Mouse (Mus musculus): ENCODE measurements around the gene Tcl1b5.
"Not testable (repeated sequence)": the region's sequence is repeated elsewhere in the genome, so short reads cannot be mapped to it uniquely, and the experiment has no call there.

DNA sequence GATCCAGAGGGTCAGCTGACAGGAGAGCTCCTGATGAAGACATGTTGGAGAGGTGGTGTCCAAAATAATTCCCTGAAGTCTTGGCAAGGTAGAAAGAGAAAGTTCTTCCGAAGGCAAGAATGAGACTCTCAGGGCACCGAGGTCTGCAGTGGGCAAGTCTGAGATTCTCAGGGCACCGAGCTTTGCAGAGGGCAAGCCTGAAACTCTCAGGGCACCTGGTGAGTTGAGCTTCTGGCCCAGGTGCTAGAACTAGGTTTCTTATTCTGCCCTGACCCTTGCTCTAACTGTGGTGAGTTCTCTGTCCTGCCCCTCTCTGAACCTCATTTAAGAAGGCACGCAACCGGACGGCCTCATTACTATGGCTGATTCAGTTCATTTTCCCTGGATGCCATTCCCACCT is 14.6 kb downstream of the Tcl1b5 start, which contains the start of gene Tcl1b3:
- not testable (repeated sequence) for TF ChIP-seq CTCF (IDR thresholded peaks at IDR 0.05; ENCODE audit: low read depth, low read length); TAL1 (conservative IDR thresholded peaks at IDR 0.05; ENCODE audit: low read depth, low read length)

Measured in G1E (cell line).